Mouse (Mus musculus): ENCODE results near the gene Cox5b. TPM values are rescaled to one million over a fixed set of nuclear protein-coding genes. Genes with fewer than 3 reads are reported as not detected.

Cox5b gene
- 1,000 to 10,000 TPM; 1,153 to 1,545 TPM for total RNA-seq (2021)
- long read RNA-seq, experiment 1, transcript Cox5b-204 (4 exons, 865 nt): major isoform, 874 of 894 reads
- long read RNA-seq, experiment 1, partial matches to known transcripts: 16 of 894 reads
- long read RNA-seq, experiment 1, other reads (novel, unspliced or antisense): 3 of 894 reads
- long read RNA-seq, experiment 2, transcript Cox5b-204 (4 exons, 865 nt): major isoform, 929 of 948 reads
- long read RNA-seq, experiment 2, partial matches to known transcripts: 13 of 948 reads
- long read RNA-seq, experiment 2, other reads (novel, unspliced or antisense): 5 of 948 reads

DNA sequence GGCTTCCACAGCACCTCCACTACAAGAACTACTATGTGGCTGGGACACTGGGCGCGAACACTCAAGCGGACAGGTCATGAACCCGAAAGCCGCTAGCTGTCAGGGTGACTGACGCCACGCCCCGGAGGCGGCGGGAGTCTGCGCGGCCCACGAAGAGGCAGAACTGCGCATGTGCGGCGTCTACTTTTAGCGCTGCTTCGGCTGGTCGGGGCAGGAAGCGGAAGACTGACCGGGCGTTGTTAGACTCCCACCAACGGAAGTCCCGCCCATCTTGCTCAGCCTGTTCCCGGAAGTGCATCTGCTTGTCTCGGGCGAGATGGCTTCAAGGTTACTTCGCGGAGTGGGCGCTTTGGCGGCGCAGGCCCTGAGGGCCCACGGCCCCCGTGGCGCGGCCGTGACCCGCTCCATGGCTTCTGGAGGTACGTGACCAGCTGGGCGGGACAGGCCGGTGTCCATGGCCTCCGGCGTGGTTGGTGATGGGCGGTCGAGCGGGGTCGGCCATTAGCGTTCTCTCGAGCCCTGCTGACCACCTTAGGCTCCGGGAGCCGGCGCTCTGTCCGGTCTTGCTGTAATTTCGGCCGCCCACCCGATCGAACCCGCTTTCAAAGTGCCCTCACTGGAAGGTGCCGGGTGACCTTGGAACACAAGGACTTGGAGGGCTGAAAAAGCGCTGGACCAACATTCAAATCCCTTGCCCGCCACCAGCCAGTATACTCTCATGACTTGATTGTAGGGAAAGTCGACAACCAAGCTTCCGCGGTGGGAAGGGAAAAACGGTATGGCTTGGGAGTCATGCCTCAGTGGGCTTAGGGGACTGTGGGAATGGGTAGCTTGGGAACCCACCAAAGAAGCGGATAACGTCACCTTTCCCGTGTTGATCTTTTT, at the start of gene Cox5b:
TSS of gene Cox5b (plus strand) at position 179 of the 885 bp plus-strand sequence.
- peak within 1 kb of the TSS; percentile 95 for H3K27ac ChIP-seq
- peak; percentile 99 for DNase-seq
- TF ChIP-seq CTCF (IDR thresholded peaks at IDR 0.05): no peak
- peak within 1 kb of the TSS; percentile 92 for H3K4me3 ChIP-seq
- intact Hi-C loops (cut with DNase I): no loop called here

DNA sequence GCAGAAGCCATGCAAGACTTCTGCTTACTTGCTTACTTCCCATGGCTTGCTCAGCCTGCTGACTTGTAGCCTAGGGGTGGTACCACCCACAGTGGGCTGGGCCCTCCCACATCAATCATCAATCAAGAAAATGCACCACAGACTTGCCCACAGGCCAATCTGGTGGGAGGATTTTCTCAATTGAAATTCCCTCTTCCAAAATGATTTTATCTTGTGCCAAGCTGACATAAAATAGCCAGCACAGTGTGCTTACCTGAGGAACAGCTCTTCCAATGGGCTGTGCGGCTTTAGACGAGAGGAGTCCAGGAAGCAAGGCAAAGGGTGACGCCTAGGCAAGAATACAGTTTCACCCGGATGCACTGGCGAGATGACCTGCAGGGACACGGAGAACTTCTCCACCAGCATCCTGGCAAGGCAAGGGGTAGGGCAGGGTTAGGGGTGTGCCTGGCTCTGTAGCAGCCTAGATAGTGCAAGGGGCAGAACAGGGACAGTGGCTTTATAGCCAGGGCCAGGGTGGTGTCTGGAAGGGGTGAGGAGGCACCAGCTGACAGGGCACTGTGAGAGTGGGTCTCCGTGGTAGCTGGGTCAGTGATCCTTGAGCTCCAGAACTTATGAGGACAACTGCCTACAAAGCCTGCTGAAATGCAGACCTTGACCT, 47.2 kb upstream of the Cox5b start:
- no peak for DNase-seq
- no peak overlapping the region for H3K4me3 ChIP-seq
- intact Hi-C loops (cut with DNase I): no loop called here
- no peak for TF ChIP-seq CTCF (IDR thresholded peaks at IDR 0.05)
- H3K27ac ChIP-seq: no peak overlapping the region

- DNase-seq: no peak
- Histone ChIP-seq H3K4me3 (no peak overlapping the region), H3K27ac (no peak overlapping the region)
- TF ChIP-seq CTCF (IDR thresholded peaks at IDR 0.05): no peak
- intact Hi-C loops (cut with DNase I): no loop called here
Measured at GRCm38 (mm10) chr1:36644615-36645007, 46.6 kb upstream of the Cox5b start.

- intact Hi-C loops (cut with DNase I): no loop called here
- H3K27ac ChIP-seq: no peak overlapping the region
- no peak overlapping the region for H3K4me3 ChIP-seq
- DNase-seq: no peak
- no peak for TF ChIP-seq CTCF (IDR thresholded peaks at IDR 0.05)
Measured at GRCm38 (mm10) chr1:36646285-36646684, 45.0 kb upstream of the Cox5b start.

DNA sequence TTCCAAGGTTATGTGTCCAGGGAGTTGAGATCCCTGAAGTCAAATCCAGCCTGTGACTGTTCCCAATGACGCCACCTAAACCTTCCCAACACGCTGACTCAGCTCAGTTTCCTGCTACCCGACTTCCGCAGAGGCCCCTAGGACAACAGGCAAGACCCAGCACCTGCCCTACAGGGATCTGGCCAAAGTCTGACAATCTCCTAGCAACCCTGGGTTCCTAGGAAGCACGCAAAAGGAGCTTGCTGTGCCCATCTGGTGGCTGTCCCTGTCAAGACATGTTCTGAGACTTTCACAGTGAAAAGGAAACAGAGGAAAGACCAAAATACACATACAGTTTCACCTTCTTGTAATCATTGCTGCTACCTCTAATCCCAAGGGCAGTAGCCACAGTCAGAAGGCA, 43.6 kb upstream of the Cox5b start:
- Histone ChIP-seq H3K27ac (no peak overlapping the region), H3K4me3 (no peak overlapping the region)
- no peak for DNase-seq
- intact Hi-C loops (cut with DNase I): no loop called here
- no peak for TF ChIP-seq CTCF (IDR thresholded peaks at IDR 0.05)

DNA sequence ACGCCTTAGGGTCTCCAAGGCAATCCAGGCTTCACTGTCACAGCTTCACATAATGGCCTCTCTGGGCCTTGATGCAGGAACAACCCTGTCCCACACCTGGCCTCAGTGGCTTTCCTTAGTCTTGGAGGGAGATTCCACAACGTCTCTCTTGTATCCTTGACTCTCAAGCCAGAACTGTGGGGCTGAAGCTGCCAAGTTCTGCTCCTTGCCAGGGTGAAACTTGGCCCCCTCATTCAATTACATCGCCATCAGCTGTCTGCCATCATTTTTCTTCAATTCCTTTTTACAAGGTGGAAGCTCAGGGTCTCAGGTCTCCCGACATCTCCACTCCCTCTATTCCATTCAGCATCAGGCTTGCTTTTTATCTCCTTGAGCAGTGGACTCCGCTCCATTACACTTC, 36.2 kb upstream of the Cox5b start:
- intact Hi-C loops (cut with DNase I): no loop called here
- H3K27ac ChIP-seq: no peak overlapping the region
- no peak for DNase-seq
- no peak overlapping the region for H3K4me3 ChIP-seq
- no peak for TF ChIP-seq CTCF (IDR thresholded peaks at IDR 0.05)

- no peak overlapping the region for H3K27ac ChIP-seq
- DNase-seq: no peak
- intact Hi-C loops (cut with DNase I): no loop called here
- H3K4me3 ChIP-seq: no peak overlapping the region
- TF ChIP-seq CTCF (IDR thresholded peaks at IDR 0.05): no peak
Measured at GRCm38 (mm10) chr1:36656233-36656632, 35.0 kb upstream of the Cox5b start.

DNA sequence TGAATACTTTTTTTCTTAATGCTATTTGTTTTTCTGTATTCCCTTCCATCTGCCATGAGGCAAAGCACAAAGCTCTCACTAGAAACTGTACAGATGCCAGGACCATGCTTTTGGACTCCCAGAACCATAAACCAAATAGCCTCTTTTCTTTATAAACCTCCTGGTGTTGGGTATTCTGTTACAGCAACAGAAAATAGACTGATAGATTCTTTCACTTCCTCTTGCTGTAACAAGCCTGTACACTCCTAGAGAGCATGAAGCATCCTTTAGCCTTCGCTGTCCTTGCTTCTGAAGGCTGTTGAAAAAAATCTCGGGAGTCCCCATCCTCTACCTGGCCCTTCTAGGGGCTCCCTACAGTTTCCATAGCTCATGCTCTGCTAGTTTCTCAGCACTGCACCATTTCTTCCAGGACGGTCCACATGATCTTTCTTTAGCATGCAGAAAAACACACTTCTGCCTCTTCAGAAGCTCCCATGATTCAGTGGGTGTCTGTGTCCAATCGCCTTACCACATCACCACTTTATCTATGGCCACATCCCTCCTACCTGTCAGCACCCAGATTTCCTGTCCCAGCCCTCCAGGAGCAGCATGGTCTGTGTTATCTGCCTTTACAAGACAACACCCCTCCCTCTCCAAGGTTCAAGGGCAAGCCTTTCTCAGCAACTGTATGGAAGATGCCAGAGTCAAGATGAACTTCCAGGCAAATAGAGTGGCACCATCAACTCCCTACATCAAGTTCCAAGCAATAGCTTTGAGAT, 33.4 kb upstream of the Cox5b start:
- intact Hi-C loops (cut with DNase I): no loop called here
- no peak for TF ChIP-seq CTCF (IDR thresholded peaks at IDR 0.05)
- H3K27ac ChIP-seq: no peak overlapping the region
- no peak for DNase-seq
- H3K4me3 ChIP-seq: no peak overlapping the region

GRCm38 (mm10) chr1:36658621-36659399, 32.4 kb upstream of the Cox5b start:
- Histone ChIP-seq H3K4me3 (no peak overlapping the region), H3K27ac (no peak overlapping the region)
- no peak for TF ChIP-seq CTCF (IDR thresholded peaks at IDR 0.05)
- DNase-seq: no peak
- intact Hi-C loops (cut with DNase I): no loop called here

- intact Hi-C loops (cut with DNase I): no loop called here
- TF ChIP-seq CTCF (IDR thresholded peaks at IDR 0.05): peak; percentile 51
- no peak overlapping the region for H3K4me3 ChIP-seq
- peak; percentile 30 for DNase-seq
- H3K27ac ChIP-seq: no peak overlapping the region
Measured at GRCm38 (mm10) chr1:36664457-36664856, 26.8 kb upstream of the Cox5b start.

GRCm38 (mm10) chr1:36665165-36665723, 26.0 kb upstream of the Cox5b start:
- DNase-seq: no peak
- Histone ChIP-seq H3K27ac (no peak overlapping the region), H3K4me3 (no peak overlapping the region)
- intact Hi-C loops (cut with DNase I): no loop called here
- TF ChIP-seq CTCF (IDR thresholded peaks at IDR 0.05): no peak
